8 mouse cellular contexts compared by ENCODE assay signal in genomic region chr11:76623206-76623961, GRCm38 (mm10). TPM values are rescaled to one million over a fixed set of nuclear protein-coding genes. Genes with fewer than 3 reads are reported as not detected.
DNase-seq lines count a peak whose midpoint lies in the region; ATAC-seq and TF ChIP-seq lines count a peak whose summit lies in the region.

No protein-coding gene starts in this region.

- WGBS in embryonic facial prominence, embryonic 14.5 days: under 1% methylated on average over 47 of the region's 72 CpGs
- 1% methylated on average over 72 of the region's 72 CpGs for whole genome bisulfite sequencing in heart, embryonic 16.5 days
- WGBS in lung, embryonic 14.5 days: under 1% methylated on average over 72 of the region's 72 CpGs
- WGBS in olfactory bulb, adult 2 months: 2% methylated on average over 70 of the region's 72 CpGs

- peak; percentile 17 to 19 for DNase-seq in spleen, adult 18-20 months
- no peak for DNase-seq in spleen, postnatal 14 days (ENCODE audit: low spot score in 2 of 2)
- DNase-seq in embryonic facial prominence, embryonic 14.5 days (ENCODE audit: low spot score): peak; percentile 75
- DNase-seq in kidney, postnatal 10 days: peak; percentile 85
- DNase-seq in lung, embryonic 14.5 days: peak; percentile 80
- peak; percentile 32 to 42 for DNase-seq in urinary bladder, postnatal 36 days (ENCODE audit: low spot score in 2 of 2)

- TF ChIP-seq POLR2A in olfactory bulb, adult 2 months (IDR thresholded peaks at IDR 0.05; ENCODE audit: insufficient read depth, low read depth, low read length): no peak

- H3K9me3 ChIP-seq in embryonic facial prominence, embryonic 14.5 days (ENCODE audit: control insufficient read depth, low read length): no peaks in the 10 kb centered on the region
- H3K9me3 ChIP-seq in heart, embryonic 16.5 days (replicated peaks; ENCODE audit: control insufficient read depth, low read length): no peaks in the 10 kb centered on the region
- peaks cover 3% of the 10 kb centered on the region; the same call in 1 of the 2 replicates for H3K9me3 ChIP-seq in lung, embryonic 14.5 days (ENCODE audit: low read depth, low read length)

- H3K9ac ChIP-seq in embryonic facial prominence, embryonic 14.5 days (ENCODE audit: low read depth, low read length): peak overlapping the region; percentile 70
- H3K9ac ChIP-seq in heart, embryonic 16.5 days (ENCODE audit: low read length): peak overlapping the region; percentile 71
- peak overlapping the region; percentile 60 for H3K9ac ChIP-seq in lung, embryonic 14.5 days

- H3K27me3 ChIP-seq in embryonic facial prominence, embryonic 14.5 days (replicated peaks; ENCODE audit: control insufficient read depth, insufficient read depth, low read length): peaks cover 16% of the 10 kb centered on the region
- H3K27me3 ChIP-seq in heart, embryonic 16.5 days (ENCODE audit: control insufficient read depth, insufficient read depth, low read length): peaks cover 11% of the 10 kb centered on the region
- H3K27me3 ChIP-seq in lung, embryonic 14.5 days (ENCODE audit: insufficient read depth, low read length): peaks cover 26% of the 10 kb centered on the region

- H3K4me1 ChIP-seq in embryonic facial prominence, embryonic 14.5 days (ENCODE audit: control insufficient read depth, insufficient read depth, low read length): peaks cover 8% of the 10 kb centered on the region; the same call in 1 of the 2 replicates
- H3K4me1 ChIP-seq in heart, embryonic 16.5 days (ENCODE audit: control insufficient read depth, insufficient read depth, low read length): peaks cover 5% of the 10 kb centered on the region
- H3K4me1 ChIP-seq in lung, embryonic 14.5 days (ENCODE audit: insufficient read depth): no peaks in the 10 kb centered on the region
- H3K4me1 ChIP-seq in olfactory bulb, adult 2 months (ENCODE audit: control insufficient read depth, insufficient read depth, low read length): peaks cover 17% of the 10 kb centered on the region

- no peak overlapping the region for H3K27ac ChIP-seq in embryonic facial prominence, embryonic 14.5 days (replicated peaks; ENCODE audit: low read depth, low read length)
- H3K27ac ChIP-seq in heart, embryonic 16.5 days (ENCODE audit: low read length): no peak overlapping the region
- peak overlapping the region; percentile 15; the same call in 1 of the 2 replicates for H3K27ac ChIP-seq in lung, embryonic 14.5 days (ENCODE audit: low read depth)
- H3K27ac ChIP-seq in olfactory bulb, adult 2 months (ENCODE audit: insufficient read depth, low read depth, low read length): no peak overlapping the region

- no peaks in the 10 kb centered on the region for H3K36me3 ChIP-seq in embryonic facial prominence, embryonic 14.5 days (ENCODE audit: control insufficient read depth, insufficient read depth, low read length)
- no peaks in the 10 kb centered on the region for H3K36me3 ChIP-seq in heart, embryonic 16.5 days (ENCODE audit: control insufficient read depth, insufficient read depth)
- no peaks in the 10 kb centered on the region for H3K36me3 ChIP-seq in lung, embryonic 14.5 days (ENCODE audit: insufficient read depth)

- no peak for TF ChIP-seq CTCF in lung, embryonic 14.5 days (IDR thresholded peaks at IDR 0.05; ENCODE audit: low read depth)
- TF ChIP-seq CTCF in olfactory bulb, adult 2 months (IDR thresholded peaks at IDR 0.05; ENCODE audit: insufficient read depth, low read depth, low read length): no peak

- peak; percentile 88 for ATAC-seq in embryonic facial prominence, embryonic 14.5 days (ENCODE audit: low read depth)
- ATAC-seq in heart, embryonic 16.5 days (replicated peaks; ENCODE audit: extremely low read depth, insufficient read depth, low FRiP score): peak; percentile 90
- peak; percentile 81 for ATAC-seq in lung, embryonic 14.5 days (ENCODE audit: insufficient read depth)

- H3K4me3 ChIP-seq in embryonic facial prominence, embryonic 14.5 days (ENCODE audit: low read depth, low read length): peak overlapping the region; percentile 70
- H3K4me3 ChIP-seq in heart, embryonic 16.5 days (ENCODE audit: low read length): peak overlapping the region; percentile 63
- peak overlapping the region; percentile 65 for H3K4me3 ChIP-seq in lung, embryonic 14.5 days (ENCODE audit: low read depth, low read length)
- peak overlapping the region; percentile 61 for H3K4me3 ChIP-seq in olfactory bulb, adult 2 months (ENCODE audit: insufficient read depth, low read depth, low read length)

- H3K4me2 ChIP-seq in embryonic facial prominence, embryonic 14.5 days (ENCODE audit: low read depth, low read length): peak overlapping the region; percentile 99
- H3K4me2 ChIP-seq in heart, embryonic 16.5 days (ENCODE audit: low read depth, low read length): peak overlapping the region; percentile 98
- peak overlapping the region; percentile 99 for H3K4me2 ChIP-seq in lung, embryonic 14.5 days

RNA-seq across cellular contexts. Expression of gene Abr, which starts 1.3 kb away (rescaled TPM):
- polyA plus RNA-seq in embryonic facial prominence, embryonic 14.5 days (2014; fragmentation: Nextera tagmentation; extraction: Ambion mirVana): 35.3 and 41.4 TPM in 2 replicates
- 21.0 and 22.9 TPM in 2 replicates for polyA plus RNA-seq in heart, embryonic 16.5 days (2015; fragmentation: Nextera tagmentation; extraction: Ambion mirVana)
- polyA plus RNA-seq in lung, embryonic 14.5 days (2014; fragmentation: Nextera tagmentation; extraction: Ambion mirVana): 32.9 and 39.2 TPM in 2 replicates
- 133 and 244 TPM in 2 replicates for polyA plus RNA-seq in olfactory bulb, adult 2 months (2012; ENCODE audit: insufficient read depth, insufficient read length, low replicate concordance, missing spikeins)

RNA-seq across cellular contexts. Expression of gene Bhlha9, which starts 48.9 kb away (rescaled TPM):
- polyA plus RNA-seq in embryonic facial prominence, embryonic 14.5 days (2014; fragmentation: Nextera tagmentation; extraction: Ambion mirVana): 0.14 TPM in 1 of 2 replicates, not detected in the other
- 0.12 TPM in 1 of 2 replicates, not detected in the other for polyA plus RNA-seq in heart, embryonic 16.5 days (2015; fragmentation: Nextera tagmentation; extraction: Ambion mirVana)
- not detected in 2 replicates for polyA plus RNA-seq in lung, embryonic 14.5 days (2014; fragmentation: Nextera tagmentation; extraction: Ambion mirVana)
- polyA plus RNA-seq in olfactory bulb, adult 2 months (2012; ENCODE audit: insufficient read depth, insufficient read length, low replicate concordance, missing spikeins): not detected in 2 replicates

RNA-seq across cellular contexts. Expression of gene Trarg1, which starts 56.2 kb away (rescaled TPM):
- polyA plus RNA-seq in embryonic facial prominence, embryonic 14.5 days (2014; fragmentation: Nextera tagmentation; extraction: Ambion mirVana): 2.5 and 3.9 TPM in 2 replicates
- 0.51 and 0.54 TPM in 2 replicates for polyA plus RNA-seq in heart, embryonic 16.5 days (2015; fragmentation: Nextera tagmentation; extraction: Ambion mirVana)
- polyA plus RNA-seq in lung, embryonic 14.5 days (2014; fragmentation: Nextera tagmentation; extraction: Ambion mirVana): 0.07 and 0.16 TPM in 2 replicates
- polyA plus RNA-seq in olfactory bulb, adult 2 months (2012; ENCODE audit: insufficient read depth, insufficient read length, low replicate concordance, missing spikeins): not detected in 2 replicates

Comparison
In these comparisons a context has a peak if more than half of its experiments do, and no peak if none do; other contexts are left out.
1. DNase-seq: peak in spleen, adult 18-20 months (2 of 2), embryonic facial prominence, embryonic 14.5 days (single experiment), kidney, postnatal 10 days (single experiment), lung, embryonic 14.5 days (single experiment) and urinary bladder, postnatal 36 days (2 of 2); none in spleen, postnatal 14 days (0 of 2).
2. Peak in every context shown above with its lines, with median percentiles within 50 percentile points of each other: ATAC-seq, H3K4me2 ChIP-seq, H3K4me3 ChIP-seq and H3K9ac ChIP-seq.